Mouse (Mus musculus) heart, adult 18-20 months (tissue): ENCODE measurements at regions not wholly inside any gene's neighbourhood (a gene's known extent, or its start where the extent isn't known, plus 50 kb on each side); places are given as distances from the start of the nearest gene placed in this dataset.

Experiments used
- DNase-seq, 2 experiments: peaks; one replicate each; pipeline ENCODE4 v3.0.0; 2021 to 2022; ENCODE audit warnings: mixed read lengths in 1 of 2

DNA sequence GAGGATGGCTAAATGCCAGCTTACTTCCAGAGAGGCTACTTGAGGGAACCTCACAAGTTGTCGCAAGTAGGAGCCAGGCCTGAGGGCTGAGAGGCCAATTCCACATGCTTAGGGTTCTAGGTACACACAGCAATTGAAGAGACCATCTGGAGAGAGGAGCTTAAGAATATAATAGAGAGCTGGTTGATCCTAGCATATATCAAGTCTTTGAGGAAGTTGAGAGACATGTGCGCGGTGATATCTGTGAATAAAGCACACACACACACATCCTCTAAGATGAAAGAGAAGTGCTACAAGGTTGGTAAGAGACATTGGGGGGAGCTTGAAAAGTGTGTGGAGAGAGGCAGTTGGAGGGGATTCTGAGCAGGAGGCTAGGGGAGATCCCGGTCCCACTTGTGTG, 189.5 kb downstream of the Zfp462 start:
- no peak for DNase-seq

- no peak for DNase-seq
Measured at GRCm38 (mm10) chr4:55134791-55135190, 189.9 kb downstream of the Zfp462 start.

- no peak for DNase-seq
Measured at GRCm38 (mm10) chr4:55136283-55136682, 191.4 kb downstream of the Zfp462 start.

- no peak for DNase-seq
Measured at GRCm38 (mm10) chr4:55137781-55138394, 193.0 kb downstream of the Zfp462 start.

GRCm38 (mm10) chr4:55141317-55141716, 196.5 kb downstream of the Zfp462 start:
- no peak for DNase-seq

DNA sequence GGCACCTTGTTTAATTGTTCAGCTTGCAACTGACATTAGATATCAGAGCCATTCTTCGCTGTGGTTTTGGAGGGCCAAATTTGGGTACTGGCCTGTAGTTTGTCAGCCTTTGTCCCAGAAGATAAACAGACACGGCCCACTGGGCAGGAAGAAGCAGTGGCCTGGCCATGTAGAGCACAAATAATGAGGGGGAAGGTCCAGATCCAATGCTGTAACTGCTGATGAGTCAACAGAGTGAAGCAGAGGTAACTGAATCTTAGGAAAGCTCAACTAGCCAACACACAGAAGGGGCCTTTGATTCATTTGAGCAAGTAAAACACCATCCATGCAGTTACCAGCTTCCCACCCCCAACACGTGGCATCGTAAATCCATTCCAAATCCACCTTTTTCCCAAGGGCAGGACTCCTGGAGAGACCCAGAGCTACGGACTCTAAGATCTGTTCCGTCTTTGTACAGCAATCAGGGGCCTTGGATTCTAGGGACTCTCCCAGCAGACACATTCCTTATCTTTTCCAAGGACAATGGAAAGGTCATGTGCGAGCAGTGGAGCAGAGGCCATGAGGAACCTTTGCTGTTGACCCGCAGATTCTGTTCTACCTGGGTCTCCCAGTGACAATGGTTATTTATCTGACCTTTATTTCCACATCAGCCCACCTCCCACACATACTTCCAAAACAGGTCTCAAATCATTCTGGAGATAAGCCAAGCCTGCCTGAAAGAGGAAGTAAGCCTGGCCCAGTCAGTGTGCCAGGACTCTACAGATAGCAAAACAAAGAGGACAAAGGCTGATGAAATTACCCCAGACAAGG, 197.3 kb downstream of the Zfp462 start:
- peak; percentile 25 to 53 for DNase-seq

- DNase-seq, result no peak
Measured at GRCm38 (mm10) chr4:55143400-55143799, 198.6 kb downstream of the Zfp462 start.

- no peak for DNase-seq
Measured at GRCm38 (mm10) chr4:55144995-55145394, 200.1 kb downstream of the Zfp462 start.

DNA sequence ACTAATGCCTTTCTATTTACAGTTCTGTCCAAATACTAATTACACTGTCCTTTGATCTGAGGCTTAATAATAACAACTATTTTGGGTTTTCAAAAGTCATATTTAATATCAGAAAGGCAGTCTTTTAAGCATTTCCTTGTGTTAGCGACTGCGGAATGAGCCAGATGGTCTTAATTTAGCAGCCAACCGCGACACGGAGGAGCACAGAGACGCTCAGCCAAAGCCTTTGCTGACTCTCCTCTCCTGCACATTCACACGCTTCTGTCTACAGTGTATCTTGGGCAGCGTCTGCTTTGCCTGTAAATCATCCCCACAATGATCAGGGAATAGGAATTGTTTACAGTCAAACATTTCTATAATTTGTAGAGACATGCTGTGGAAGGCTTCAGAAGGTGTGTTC, 201.1 kb downstream of the Zfp462 start:
- no peak for DNase-seq

DNA sequence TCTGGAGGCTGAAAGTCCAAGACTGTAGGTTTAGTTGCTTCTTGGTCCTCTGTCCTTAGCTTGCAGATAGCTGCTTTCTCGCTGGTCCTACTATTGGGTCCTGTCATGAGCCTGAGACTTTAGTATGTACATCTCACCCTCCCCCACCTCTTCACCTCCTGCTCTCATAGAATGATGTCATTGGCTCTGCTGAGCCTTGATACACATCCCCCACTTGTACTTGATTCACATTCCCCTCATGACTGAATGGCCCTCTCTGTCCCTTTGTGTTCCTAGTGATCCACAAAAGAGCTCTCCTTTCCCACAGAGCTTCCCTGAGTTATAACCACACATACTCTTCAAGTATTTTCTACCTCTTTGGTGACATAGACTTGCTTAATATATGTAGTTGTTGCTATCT, 201.5 kb upstream of the Rad23b start:
- no peak for DNase-seq

DNA sequence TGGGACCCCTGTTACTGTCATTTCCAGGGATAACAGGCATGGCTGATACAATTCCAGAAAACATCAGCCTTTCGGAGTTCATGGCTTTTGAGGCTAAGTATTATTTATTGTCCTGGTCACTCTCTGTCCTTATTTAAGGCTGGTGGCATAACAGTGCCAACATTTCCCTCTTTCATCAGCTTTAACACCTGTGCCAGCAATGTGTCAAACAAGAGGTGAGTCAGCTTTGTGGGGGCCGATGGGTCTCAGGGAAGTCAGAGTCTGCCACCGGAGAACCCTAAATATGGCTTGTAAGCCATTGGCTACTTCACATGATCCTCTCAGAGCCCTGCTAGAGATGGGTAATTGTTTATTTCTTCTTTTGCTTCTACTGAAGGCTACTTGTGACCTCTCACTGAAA, 195.3 kb upstream of the Rad23b start:
- no peak for DNase-seq

GRCm38 (mm10) chr4:55158166-55158739, 191.6 kb upstream of the Rad23b start:
- no peak for DNase-seq

DNA sequence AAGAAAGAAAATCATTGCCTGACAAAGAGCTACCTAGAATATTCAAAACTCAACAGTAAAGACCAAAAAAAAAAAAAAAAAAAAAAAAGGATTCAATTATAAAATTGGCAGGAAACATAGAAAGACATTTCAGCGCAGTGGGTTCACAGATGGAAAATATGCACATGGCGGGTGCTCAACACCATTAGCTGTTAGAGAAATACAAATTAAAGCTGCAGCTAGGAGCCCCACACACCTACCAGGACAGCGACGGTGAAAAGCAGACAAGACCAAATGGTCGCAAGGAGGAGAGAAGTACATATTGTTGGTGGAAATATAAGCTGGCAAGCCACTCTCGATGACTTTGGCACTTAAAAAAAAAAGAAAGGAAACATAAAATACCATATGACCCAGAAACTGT, 183.6 kb upstream of the Rad23b start:
- no peak for DNase-seq

GRCm38 (mm10) chr4:55169063-55169462, 180.8 kb upstream of the Rad23b start:
- DNase-seq, result no peak

GRCm38 (mm10) chr4:55172334-55172891, 177.4 kb upstream of the Rad23b start:
- DNase-seq, result peak; percentile 27 to 38

DNA sequence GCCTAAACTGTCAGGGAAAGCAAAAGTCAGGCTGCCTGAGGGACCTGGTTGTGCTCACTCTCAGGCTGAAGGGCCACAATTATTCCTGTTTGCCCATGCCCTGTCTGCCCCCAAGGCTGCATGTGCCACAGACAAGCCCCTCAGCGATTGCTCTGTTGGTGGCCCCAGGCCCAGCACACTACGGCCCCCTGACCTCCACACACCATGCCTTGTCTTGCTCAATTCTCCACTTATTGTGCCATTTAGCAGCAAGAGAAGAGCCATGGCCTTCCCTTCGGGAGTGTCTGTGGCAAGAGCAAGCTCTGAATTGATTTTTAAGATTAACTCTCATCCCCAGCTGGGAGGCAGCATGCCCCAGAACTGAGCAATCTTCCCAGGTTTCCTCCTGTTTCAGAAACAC, 173.8 kb upstream of the Rad23b start:
- DNase-seq, result no peak

DNA sequence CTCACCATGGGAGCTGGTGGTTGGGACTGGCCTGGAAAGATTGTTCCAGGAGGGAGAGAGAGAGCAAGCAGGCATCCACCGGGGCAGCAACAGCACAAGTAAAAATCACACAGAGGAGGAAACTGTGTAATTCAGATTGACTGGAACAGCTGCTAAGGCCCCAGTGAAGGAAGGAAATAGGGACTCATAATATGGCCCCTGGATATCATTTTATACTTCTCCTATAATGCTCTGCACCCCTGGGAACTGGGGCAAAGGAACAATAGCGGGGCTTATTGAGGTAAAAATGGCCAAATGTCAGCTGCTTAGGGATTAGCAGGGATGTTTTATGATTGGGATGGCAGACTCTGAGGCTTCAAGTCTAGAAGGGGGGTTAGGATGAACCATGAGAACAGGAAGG, 170.4 kb upstream of the Rad23b start:
- no peak for DNase-seq

DNA sequence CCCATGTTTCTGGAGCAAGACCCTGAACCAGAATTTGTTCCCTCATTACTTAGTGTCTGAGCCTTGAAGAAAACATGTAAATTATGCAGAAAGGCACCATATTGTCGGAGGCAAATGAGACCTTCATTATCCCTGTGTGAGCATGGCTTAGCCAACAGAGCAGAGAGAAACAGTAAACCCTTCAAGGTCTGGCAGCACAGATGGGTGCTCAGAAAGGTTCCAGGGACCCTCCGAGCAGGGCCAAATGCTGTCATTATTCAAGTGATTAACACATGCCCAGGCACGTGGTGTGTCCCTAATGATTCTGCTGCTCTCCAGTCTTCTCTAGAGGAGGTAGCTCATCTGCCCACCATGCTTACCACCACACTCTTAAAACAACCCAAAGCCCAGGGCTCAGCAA, 166.3 kb upstream of the Rad23b start:
- no peak for DNase-seq

DNA sequence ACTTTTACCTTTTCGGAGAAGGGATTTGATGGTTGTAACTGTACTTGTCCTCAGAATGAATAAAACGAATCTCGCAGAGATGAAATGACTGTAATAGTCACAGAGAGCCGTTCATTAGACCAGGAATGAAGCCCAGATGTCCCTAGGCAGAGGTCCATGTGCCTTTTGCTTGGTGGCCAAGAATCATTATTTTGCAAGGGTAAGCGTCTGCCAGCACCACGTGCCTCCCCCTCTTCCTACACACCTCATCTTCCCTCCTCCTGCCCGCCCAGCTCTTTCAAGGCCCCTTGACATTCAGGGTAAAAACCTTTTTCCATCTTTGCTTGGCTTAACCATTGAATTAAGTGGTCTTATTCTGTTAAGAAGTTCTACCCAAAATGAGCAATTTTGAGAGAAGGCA, 161.1 kb upstream of the Rad23b start:
- DNase-seq, result peak; percentile 25 to 34

GRCm38 (mm10) chr4:55190586-55190985, 159.3 kb upstream of the Rad23b start:
- DNase-seq, result no peak

- DNase-seq, result no peak
Measured at GRCm38 (mm10) chr4:55194061-55194460, 155.8 kb upstream of the Rad23b start.

DNA sequence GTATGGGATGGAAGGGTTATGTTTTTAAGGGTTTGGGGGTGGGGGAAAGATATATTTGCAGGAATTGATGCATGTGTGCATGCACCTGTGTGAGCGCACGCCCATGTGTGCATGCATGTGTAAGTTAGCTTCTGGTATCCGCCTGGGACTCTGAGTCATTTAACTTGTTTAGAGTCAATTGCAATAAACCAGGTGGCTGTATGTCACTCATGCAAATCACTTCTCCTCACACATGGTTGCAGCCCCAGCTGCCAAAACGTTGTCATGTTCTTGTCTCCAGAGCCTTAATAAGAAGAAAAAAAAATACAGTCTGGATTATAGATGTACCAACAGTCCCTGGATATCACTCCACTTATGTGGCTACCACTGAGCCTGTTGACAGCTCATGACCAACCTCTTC, 155.3 kb upstream of the Rad23b start:
- DNase-seq, result no peak
